Mouse (Mus musculus) right cerebral cortex, adult 18-20 months (tissue): Measurements from ENCODE around the gene Mill1.
"Not testable (repeated sequence)": the region's sequence is repeated elsewhere in the genome, so short reads cannot be mapped to it uniquely, and the experiment has no call there.

Experiments used
- DNase-seq: peaks from one replicate; pipeline ENCODE4 v3.0.0; 2022; ENCODE audit warnings: mixed read lengths

Gene Mill1

DNA sequence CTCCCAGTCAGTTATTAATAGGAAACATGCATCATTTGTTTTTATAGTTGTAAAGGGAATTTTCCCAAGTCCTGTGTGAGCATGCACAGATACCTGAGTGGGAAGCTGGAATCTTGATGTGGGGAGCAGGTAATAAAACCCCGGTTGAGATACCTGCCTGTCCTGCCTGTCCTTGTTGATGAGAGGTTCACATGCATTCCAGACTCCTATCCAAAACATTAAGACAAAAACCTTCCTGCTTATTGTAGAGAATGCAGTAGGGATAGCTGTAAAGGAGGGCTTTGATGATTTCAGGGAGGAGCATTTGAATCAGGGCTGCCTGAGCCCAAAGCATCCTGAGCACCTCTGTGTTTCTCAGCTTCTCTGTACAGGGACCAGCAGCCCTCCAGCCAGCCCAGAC, at the start of gene Mill1:
TSS of gene Mill1 (plus strand) at position 301 of the 400 bp plus-strand sequence.
- no peak for DNase-seq

DNA sequence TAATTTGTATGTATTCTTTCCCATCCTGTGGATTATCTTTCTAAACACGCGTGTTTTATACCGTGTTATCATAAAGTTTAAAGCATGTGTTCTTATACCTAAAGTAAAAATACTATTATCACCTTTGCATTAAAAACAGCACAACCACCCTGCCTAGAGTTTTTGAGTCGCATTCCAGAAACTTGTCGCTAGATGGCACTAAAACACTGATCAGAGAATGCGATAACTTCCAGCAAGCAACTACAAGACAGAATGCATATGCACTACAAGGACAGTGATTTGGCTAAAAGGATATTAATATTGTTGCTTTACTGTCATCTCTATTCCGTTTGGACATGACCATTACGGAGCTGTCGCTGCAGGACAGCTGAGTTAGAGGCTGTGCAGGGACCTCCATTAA, 34.2 kb upstream of the Mill1 start:
- DNase-seq, result peak; percentile 1

DNA sequence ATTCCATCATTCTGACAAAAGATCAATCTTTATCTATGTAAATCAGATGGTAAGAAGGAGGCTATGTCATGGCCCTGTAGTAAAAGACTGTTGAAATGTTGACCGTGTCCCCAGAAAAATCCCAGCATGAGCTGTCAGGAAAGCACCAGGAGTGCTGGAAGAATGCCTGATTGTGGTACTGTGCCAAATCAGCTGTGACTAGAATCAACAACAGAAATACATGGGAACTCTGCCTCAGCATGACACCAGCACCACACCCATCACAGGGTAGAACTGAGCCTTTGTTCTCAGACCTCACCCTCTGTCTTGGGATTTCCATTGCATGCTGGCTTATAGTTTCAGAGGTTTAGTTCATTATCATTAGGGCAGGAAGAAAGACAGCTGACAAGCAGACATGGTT, 30.4 kb upstream of the Mill1 start:
- no peak for DNase-seq

DNA sequence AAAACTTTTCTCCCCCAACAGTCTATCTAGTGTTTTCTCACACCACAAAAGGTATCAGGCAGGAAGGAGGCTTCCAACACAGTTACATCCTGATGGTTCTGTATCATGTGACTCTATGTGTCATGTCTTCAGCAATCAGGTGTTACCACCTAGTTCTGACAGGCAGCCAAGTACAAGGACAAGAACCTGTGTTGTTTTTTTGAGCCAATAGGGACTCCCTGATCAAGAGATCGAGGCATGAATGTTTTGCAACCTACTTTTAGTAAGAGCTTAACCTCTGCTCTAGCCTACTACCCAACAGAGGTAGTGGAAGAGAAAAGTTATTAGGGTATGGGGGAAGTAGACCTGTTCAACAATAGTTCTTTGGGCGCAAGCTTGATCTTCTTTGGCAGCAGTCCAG, 6.6 kb upstream of the Mill1 start:
- no peak for DNase-seq

DNA sequence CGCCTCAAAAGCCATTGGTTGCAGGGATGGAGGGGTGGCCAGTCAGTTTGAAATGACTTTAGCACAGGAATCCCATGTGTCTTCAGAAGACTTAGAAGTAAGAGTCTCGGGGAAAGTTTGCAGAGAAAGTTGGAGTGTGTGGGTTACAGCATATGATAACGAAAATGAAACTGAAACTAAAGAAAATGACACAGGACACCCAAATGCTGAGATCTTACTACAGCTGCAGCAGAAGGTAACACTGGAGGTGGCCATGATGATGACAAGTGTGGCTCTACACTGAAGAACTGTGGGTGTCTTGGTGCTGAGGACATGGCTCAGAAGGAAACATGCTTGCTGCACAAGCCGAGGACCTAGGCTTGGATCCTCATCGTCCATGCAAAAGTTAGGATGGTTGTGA, 3.9 kb upstream of the Mill1 start:
- DNase-seq, result no peak

DNA sequence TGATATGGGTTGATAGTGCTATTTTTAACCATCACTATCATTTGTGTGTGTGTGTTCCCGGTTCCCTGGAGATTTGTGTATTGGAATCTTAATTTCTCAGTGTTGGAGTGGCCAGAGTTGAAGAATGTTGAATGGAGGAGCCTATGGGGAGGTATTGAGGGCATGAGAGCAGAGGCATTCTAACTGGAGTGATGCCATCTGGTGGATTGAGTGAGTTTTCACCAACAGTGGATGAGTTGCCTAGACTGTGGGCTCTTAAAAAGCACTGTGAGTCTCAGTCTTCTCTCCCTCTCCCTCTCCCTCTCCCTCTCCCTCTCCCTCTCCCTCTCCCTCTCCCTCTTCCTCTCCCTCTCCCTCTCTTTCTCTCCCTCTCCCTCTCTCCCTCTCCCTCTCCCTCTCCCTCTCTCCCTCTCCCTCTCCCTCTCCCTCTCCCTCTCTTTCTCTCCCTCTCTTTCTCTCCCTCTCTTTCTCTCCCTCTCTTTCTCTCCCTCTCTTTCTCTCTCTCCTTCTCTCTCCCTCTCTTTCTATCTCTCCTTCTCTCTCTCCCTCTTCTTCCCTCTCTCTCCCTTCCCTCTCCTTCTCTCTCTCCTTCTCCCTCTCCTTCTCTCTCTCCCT, 1.1 kb upstream of the Mill1 start:
- not testable (repeated sequence) for DNase-seq

DNA sequence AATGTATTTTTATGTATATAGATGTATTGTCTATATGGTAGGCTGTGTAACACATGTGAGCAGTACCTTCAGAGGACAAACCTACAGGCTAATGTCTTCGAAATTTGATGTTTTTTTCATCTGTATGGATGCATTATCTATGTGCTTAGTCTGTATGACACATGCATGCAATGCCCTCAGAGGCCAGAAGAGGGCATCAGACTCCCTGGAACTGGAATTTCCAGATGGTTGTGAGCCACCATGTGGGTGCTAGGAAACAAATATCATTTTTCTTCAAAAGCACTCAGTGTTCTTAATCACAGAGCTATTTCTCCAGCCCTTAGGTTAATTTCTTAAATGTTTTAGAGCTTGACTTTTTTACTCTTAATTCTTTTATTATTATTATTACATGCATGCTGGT, 15.1 kb downstream of the Mill1 start:
- no peak for DNase-seq

DNA sequence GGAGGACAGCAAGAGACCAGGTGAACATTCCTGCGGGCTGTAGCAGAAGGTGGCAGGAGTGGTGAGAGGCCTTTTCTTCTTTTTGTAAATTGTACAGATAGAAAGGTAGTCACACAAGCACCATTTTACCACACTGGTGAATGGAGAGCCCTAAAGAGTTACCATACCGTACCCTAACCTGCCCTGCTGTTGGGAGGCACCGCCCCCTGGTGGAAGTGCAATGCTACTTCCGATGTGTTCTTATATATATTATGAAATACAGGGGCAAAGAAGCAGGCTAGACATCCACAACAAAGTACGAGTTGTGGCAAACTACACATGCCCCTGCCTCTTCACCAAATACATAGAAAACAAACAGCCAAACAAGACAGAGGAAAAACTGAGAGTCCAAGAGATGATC, 19.9 kb downstream of the Mill1 start:
- DNase-seq, result no peak
